Mouse (Mus musculus) cerebellum, adult 2 months (tissue): ENCODE results near the gene Fam129b.

Experiments used
- CTCF ChIP-seq: fragments of 200-500 bp; IDR thresholded peaks from 2 replicates; pipeline ENCODE4 v1.5.1; 2011; ENCODE audit warnings: low read depth, mild to moderate bottlenecking, control low read depth, low read length, moderate library complexity, borderline replicate concordance; ENCODE audit not compliant: insufficient read depth
- POLR2A ChIP-seq: fragments of 200-500 bp; IDR thresholded peaks from 2 replicates; pipeline ENCODE4 v1.6.1; 2011; ENCODE audit warnings: low read length, control low read depth, borderline replicate concordance; ENCODE audit not compliant: insufficient read depth

- peak; percentile 17; the same call in 1 of the 2 replicates for TF ChIP-seq CTCF
- no peak for TF ChIP-seq POLR2A
Observed at GRCm38 (mm10) chr2:32939418-32939817, 63.5 kb downstream of the Fam129b start.
